Mouse (Mus musculus) intestine, embryonic 15.5 days (tissue): Measurements from ENCODE around the gene Plcl2. TPM values are rescaled to one million over a fixed set of nuclear protein-coding genes. Genes with fewer than 3 reads are reported as not detected.

Source experiments
- ATAC-seq: fragments of 200-750 bp; cut with Nextera tagmentation; 2 replicates; pipeline ENCODE4 v1.8.0; 2017; ENCODE audit warnings: moderate TSS enrichment, moderate library complexity
- H3K27ac ChIP-seq: fragments of 300-500 bp; sonication (generic); 2 replicates; pipeline ENCODE4 v1.5.1; 2015; ENCODE audit warnings: mild to moderate bottlenecking, inconsistent platforms
- H3K27me3 ChIP-seq: fragments of 300-500 bp; sonication (generic); replicated peaks from 2 replicates; pipeline ENCODE4 v1.6.1; 2015; ENCODE audit warnings: inconsistent platforms
- H3K36me3 ChIP-seq: fragments of 300-500 bp; sonication (generic); 2 replicates; pipeline ENCODE4 v1.6.1; 2015; ENCODE audit warnings: inconsistent platforms
- H3K4me1 ChIP-seq: fragments of 300-500 bp; sonication (generic); replicated peaks from 2 replicates; pipeline ENCODE4 v1.6.1; 2015; ENCODE audit warnings: inconsistent platforms
- H3K4me2 ChIP-seq: fragments of 300-500 bp; sonication (generic); replicated peaks from 2 replicates; pipeline ENCODE4 v1.6.1; 2015; ENCODE audit warnings: mild to moderate bottlenecking, inconsistent platforms
- H3K4me3 ChIP-seq: fragments of 300-500 bp; sonication (generic); replicated peaks from 2 replicates; pipeline ENCODE4 v1.5.1; 2015; ENCODE audit warnings: inconsistent platforms
- H3K9ac ChIP-seq: fragments of 300-500 bp; sonication (generic); 2 replicates; pipeline ENCODE4 v1.6.1; 2015; ENCODE audit warnings: inconsistent platforms
- H3K9me3 ChIP-seq: fragments of 300-500 bp; sonication (generic); 2 replicates; pipeline ENCODE4 v1.6.1; 2016; ENCODE audit warnings: inconsistent platforms
- WGBS: fragments of 180-500 bp; shearing (Covaris S2); methylation state at CpG from one replicate; pipeline ENCODE4 v1.1.7; 2015; 5-methylcytosine and 5-hydroxymethylcytosine counted together
- polyA plus RNA-seq: library from polyadenylated mRNA; unstranded; fragments of >200 nt; fragmentation: Nextera tagmentation; extraction: Ambion mirVana; gene quantifications from 2 replicates; pipeline ENCODE4 v1.2.1, GENCODE M21; 2015

The Plcl2 gene
- polyA plus RNA-seq, 1 experiment from 2014 or later = 4.7 TPM

DNA sequence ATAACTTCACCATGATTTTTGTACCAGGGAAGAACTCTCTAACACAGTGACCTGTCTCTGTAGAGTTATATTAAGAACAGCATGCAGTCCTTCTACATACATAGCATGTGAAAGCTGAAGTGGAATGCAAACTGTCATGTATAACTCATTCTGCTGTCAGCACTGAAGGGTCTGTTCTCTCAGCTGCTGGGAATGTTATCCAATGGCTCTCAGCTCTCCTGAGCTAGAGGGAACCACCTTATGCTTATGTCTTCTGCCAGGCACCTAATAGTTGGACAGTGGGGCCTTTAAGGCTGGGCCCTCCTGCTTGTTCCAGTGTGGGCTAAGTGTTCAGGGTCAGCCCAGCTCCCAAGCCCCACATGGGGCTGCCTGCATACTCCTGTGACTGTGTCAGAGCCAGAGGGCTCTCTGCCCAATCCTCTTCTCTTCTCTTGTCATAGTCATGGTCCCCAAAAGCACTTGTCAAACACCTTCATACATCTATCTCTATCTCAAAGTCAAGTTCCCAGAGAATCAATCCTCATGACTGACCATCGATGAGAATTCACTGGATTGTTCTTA is 22.1 kb upstream of the Plcl2 start:
- WGBS = 94% methylated on average over 1 of the region's 1 CpGs
- Histone ChIP-seq H3K36me3 (no peaks in the 10 kb centered on the region), H3K4me3 (no peak overlapping the region), H3K4me1 (no peaks in the 10 kb centered on the region), H3K4me2 (no peak overlapping the region), H3K27me3 (no peaks in the 10 kb centered on the region), H3K9ac (no peak overlapping the region), H3K9me3 (no peaks in the 10 kb centered on the region), H3K27ac (no peak overlapping the region)
- no peak for ATAC-seq

DNA sequence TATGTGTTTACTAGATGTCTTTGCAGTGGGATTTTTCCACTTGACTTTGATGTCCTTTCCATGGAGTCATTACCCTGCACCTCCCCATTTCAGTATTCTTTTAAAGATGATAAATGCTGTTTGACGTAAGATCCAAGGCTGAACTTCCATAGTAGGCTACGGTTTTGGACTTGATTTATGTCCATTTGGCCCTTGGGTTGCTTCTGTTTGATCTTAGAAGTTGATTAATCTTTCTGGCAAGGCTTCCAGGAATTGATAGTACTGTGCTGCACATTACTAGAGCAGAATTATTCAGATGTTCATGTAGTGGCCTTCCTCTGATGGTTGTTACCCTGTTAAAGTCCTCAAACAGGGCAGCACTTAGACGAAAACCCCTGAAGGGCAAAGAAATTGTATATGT is 21.5 kb upstream of the Plcl2 start:
- Histone ChIP-seq H3K9ac (no peak overlapping the region), H3K27me3 (no peaks in the 10 kb centered on the region), H3K4me3 (no peak overlapping the region), H3K4me1 (no peaks in the 10 kb centered on the region), H3K36me3 (no peaks in the 10 kb centered on the region), H3K4me2 (no peak overlapping the region), H3K27ac (no peak overlapping the region), H3K9me3 (no peaks in the 10 kb centered on the region)
- no peak for ATAC-seq
- 73% methylated on average over 3 of the region's 3 CpGs for WGBS

DNA sequence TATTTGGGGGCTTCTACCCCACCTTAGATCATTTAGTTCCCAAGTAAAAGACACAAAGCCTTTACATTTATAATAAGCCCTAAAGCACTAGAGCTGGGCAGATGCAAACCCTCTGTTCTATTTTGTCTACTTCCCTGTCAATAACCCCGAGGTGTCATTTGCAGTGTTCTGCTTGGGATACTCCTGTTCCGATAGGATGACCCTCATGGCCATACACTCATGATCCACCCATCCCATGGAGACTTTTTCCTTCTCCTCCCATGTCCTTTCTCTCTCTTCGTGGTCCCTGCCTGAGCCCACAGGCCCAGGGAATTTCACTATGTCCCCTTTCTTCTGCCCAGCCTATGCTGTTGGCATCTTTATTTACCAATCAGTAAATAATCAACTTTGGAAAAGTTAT is 20.8 kb upstream of the Plcl2 start:
- no peaks in the 10 kb centered on the region for H3K4me1 ChIP-seq
- no peak overlapping the region for H3K4me3 ChIP-seq
- no peak overlapping the region for H3K4me2 ChIP-seq
- no peaks in the 10 kb centered on the region for H3K27me3 ChIP-seq
- H3K9me3 ChIP-seq = no peaks in the 10 kb centered on the region
- no peak overlapping the region for H3K9ac ChIP-seq
- no peaks in the 10 kb centered on the region for H3K36me3 ChIP-seq
- no peak overlapping the region for H3K27ac ChIP-seq
- ATAC-seq = no peak
- WGBS = 82% methylated on average over 3 of the region's 3 CpGs

DNA sequence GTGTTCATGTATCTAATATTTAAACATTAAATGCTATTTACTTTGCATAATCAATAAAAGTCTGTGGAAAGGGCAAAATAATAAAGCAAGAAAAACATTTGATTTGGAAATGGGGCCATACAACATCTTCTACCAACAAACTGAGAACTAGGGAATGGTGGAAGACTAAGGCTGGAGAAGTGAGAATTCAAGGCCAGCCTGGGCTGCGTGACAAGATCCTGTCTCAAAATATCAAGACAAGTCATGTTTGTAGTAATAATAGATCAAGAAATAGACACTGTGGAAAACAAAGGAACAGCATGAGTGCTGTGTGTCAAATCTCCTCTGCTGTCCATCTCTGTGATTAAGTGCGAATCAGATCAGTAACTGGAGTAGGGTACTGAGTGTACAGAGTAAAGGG is 20.3 kb upstream of the Plcl2 start:
- H3K36me3 ChIP-seq = no peaks in the 10 kb centered on the region
- no peak for ATAC-seq
- H3K27ac ChIP-seq = no peak overlapping the region
- no peak overlapping the region for H3K9ac ChIP-seq
- 88% methylated on average over 2 of the region's 2 CpGs for WGBS
- H3K9me3 ChIP-seq = no peaks in the 10 kb centered on the region
- H3K27me3 ChIP-seq = no peaks in the 10 kb centered on the region
- no peaks in the 10 kb centered on the region for H3K4me1 ChIP-seq
- no peak overlapping the region for H3K4me2 ChIP-seq
- no peak overlapping the region for H3K4me3 ChIP-seq

DNA sequence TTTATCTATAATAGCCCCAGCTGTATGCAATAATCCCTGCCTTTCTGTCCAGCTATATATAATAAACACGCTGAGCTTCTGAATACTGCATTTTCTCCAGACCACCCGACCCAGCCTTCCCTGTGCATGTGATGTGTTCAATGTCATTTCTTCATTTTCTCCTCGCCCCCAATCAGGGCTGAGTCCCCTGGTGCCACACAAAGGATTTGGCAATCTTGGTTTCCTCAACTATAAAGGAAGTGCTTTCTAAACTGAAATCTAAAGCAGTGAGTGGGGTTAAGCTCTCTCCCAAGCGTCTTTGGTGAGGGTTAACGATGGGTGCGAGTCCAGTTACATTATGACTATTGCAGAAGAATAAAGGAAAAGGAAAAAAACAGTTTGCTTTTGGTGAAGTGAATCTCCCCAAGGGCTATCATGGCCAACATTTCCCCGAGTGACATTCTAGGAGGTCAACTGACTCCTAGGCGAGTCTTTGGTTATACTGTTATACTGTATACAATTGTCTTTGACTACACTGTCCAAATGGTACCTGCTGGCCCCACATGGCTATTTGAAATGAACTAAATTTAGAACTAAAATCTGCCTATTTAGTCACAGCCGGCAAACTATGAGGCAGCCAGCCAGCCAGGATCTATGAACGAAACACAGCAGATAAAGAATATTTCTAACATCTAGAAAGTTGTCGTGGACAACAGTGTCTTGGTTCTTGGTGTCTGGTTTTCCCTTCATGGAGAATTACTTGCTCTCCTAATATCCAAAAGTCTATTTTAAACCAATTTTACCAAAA is 18.4 kb upstream of the Plcl2 start:
- Histone ChIP-seq H3K4me1 (no peaks in the 10 kb centered on the region), H3K36me3 (no peaks in the 10 kb centered on the region), H3K4me2 (no peak overlapping the region), H3K27me3 (no peaks in the 10 kb centered on the region), H3K4me3 (no peak overlapping the region), H3K9me3 (no peaks in the 10 kb centered on the region), H3K27ac (no peak overlapping the region), H3K9ac (no peak overlapping the region)
- ATAC-seq = no peak
- WGBS = 82% methylated on average over 11 of the region's 11 CpGs

DNA sequence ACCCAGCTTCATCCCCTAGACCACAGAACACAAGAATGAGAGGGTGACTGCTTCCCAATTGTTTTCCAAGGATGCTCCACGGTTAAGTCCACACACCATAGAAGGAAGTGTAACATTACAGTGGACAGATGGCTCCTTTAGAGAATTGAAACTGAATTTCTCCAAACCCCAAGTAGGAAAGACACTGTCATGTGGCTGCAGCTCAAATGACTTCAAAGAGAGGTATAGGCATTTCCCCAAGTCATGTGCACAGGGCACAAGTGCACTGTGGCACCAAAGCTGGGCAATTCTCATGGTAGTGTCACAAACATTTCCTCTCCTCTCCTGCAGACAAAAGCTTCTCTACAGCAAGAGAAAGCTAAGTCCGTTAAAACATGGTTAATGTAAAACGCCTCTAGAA is 17.7 kb upstream of the Plcl2 start:
- no peaks in the 10 kb centered on the region for H3K36me3 ChIP-seq
- no peaks in the 10 kb centered on the region for H3K4me1 ChIP-seq
- no peaks in the 10 kb centered on the region for H3K27me3 ChIP-seq
- no peak overlapping the region for H3K4me3 ChIP-seq
- no peak overlapping the region for H3K27ac ChIP-seq
- H3K9ac ChIP-seq = no peak overlapping the region
- no peak for ATAC-seq
- H3K9me3 ChIP-seq = no peaks in the 10 kb centered on the region
- 87% methylated on average over 3 of the region's 3 CpGs for WGBS
- no peak overlapping the region for H3K4me2 ChIP-seq

DNA sequence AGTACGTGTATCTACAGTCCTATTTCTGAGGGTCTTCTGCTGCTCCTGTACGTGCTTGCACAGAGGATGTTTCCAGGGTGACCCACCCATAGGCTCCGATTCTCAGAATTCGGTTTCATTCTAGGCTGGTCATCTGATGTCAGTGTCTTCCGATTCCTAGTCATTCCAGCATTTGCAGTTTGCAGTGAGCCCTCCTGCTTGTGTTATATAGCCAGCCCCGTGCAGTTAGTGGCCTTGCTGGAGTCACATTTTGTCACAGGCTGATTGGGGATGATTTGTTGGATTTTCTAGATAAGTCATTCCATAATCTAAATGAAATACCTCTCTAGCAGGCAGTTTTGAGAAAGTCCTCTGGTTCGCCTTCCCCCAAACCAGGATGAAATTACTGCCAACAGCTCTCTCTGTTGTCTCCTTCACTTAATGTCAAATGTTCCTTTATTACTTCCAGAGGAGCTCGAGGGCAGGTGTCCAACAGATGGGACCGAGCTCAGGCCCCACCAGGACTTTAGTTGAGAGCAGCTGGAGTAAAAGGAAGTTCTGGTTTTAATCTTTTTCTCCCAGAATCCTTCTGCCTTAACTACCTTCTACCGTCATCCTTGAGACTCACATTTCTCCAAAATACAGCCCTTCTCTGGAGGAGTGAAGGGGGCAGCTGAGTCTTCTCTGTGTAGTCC is 13.8 kb upstream of the Plcl2 start:
- Histone ChIP-seq H3K27me3 (no peaks in the 10 kb centered on the region), H3K4me3 (no peak overlapping the region), H3K4me1 (no peaks in the 10 kb centered on the region), H3K27ac (no peak overlapping the region), H3K4me2 (no peak overlapping the region), H3K9me3 (no peaks in the 10 kb centered on the region), H3K9ac (no peak overlapping the region), H3K36me3 (no peaks in the 10 kb centered on the region)
- no peak for ATAC-seq
- WGBS = 70% methylated on average over 10 of the region's 10 CpGs

DNA sequence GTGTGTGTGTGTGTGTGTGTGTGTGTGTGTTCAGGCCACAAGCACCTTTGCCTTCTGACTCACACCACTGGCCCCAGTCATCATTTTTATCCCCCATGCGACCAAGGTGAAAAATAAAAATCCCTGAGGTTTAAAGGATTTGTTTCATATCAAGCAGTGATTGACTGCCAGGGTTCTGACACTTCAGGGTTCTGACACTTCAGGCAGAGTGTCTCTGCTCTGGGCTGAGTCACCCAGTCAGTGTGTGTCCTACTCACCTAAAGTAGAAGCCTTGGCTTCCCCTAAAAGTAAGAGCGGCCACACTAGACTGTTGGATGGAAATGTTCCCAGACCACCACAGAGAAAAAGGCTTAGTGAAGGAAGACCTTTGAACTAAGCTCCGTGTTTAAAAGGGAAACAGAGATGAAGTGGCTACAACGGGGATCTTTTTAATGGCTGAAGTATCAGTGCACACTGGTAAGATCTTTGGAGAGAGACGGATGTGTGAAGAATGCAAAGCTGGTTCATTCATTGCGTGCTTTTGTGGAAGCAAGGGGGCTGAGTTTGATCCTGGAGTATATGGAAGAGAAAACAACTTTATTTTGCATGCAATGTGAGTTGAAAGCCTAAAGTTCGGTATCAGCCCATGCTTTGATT is 11.0 kb upstream of the Plcl2 start:
- no peak for ATAC-seq
- WGBS = 69% methylated on average over 7 of the region's 7 CpGs
- Histone ChIP-seq H3K4me3 (no peak overlapping the region), H3K4me2 (no peak overlapping the region), H3K27ac (no peak overlapping the region), H3K9ac (no peak overlapping the region), H3K27me3 (no peaks in the 10 kb centered on the region), H3K36me3 (no peaks in the 10 kb centered on the region), H3K4me1 (no peaks in the 10 kb centered on the region), H3K9me3 (no peaks in the 10 kb centered on the region)

DNA sequence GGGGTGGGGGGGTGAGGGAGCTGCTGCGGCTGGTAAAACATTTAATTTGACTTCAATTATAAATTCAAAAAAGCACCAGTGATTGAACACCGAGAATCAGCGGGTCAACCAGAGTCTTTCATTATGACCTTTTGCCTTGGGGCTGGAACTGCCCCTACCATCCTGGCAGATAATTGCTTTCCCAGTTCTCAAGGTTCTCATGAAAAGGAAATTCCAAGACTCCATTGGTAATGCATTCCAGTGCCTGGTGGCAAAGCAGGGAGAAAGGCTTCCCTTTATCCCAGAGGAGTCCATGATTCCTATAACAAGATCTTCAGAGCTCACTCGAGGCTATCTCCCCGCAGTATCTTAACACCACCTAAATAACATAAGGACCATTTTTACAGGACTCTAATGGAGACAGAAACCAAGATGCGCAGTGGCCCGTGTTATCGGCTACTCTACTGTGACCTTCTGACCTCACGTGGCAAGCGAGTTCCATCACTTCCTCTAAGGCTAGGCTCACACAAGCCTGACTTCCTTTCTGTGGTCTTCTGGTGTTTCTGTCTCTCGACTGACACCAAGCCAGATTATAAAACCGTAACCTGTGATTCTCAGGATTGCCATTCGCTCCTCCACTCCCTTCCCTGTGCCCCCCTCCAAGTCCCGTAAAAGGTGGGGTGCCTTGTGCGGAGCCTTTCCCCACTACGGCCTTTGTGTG is 10.0 kb upstream of the Plcl2 start:
- 81% methylated on average over 16 of the region's 16 CpGs for WGBS
- H3K9ac ChIP-seq = no peak overlapping the region
- H3K27me3 ChIP-seq = no peaks in the 10 kb centered on the region
- no peaks in the 10 kb centered on the region for H3K36me3 ChIP-seq
- no peaks in the 10 kb centered on the region for H3K4me1 ChIP-seq
- no peak overlapping the region for H3K4me2 ChIP-seq
- H3K4me3 ChIP-seq = no peak overlapping the region
- no peak for ATAC-seq
- no peaks in the 10 kb centered on the region for H3K9me3 ChIP-seq
- H3K27ac ChIP-seq = no peak overlapping the region

DNA sequence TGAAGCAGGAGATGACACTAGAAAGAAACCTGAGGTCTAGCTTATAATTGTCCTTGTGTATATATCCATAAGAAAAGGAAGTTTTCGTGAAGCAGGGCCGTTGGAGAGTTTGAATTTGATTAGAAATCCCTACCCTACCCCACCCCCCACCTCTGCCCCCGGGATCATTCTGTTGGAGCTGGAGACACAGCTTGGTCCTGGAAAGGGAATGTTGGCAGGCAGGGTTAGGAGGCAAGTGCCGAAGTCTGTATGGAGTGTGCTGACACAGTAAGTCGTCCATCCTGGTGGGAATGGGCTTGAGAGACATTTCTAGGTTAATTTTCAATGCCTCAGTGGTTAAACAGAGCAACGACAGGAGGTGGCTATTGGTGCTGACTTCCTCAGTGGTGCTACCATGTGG is 8.4 kb upstream of the Plcl2 start:
- H3K27ac ChIP-seq = no peak overlapping the region
- H3K9ac ChIP-seq = no peak overlapping the region
- ATAC-seq = no peak
- H3K36me3 ChIP-seq = no peaks in the 10 kb centered on the region
- no peaks in the 10 kb centered on the region for H3K4me1 ChIP-seq
- 76% methylated on average over 6 of the region's 6 CpGs for WGBS
- no peaks in the 10 kb centered on the region for H3K9me3 ChIP-seq
- H3K4me2 ChIP-seq = no peak overlapping the region
- H3K27me3 ChIP-seq = no peaks in the 10 kb centered on the region
- H3K4me3 ChIP-seq = no peak overlapping the region

DNA sequence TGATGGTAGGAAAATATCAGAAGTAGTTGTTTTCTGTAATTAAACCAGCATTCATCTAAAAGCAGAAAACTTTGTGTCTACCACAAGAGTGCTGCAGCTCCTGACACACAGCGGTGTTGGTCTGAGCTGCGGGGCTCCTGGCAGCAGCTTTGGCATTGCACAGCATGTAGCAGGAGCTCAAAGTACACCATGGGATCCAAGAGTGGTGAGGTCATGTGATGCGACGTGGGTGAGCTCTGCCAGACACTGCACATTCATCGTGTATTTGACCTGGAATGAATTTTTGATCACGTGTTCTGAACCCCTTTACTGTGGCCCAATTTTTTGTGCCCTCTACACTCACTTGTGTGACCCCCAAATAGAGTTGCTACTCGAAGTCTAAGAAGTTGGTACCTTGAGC is 6.1 kb upstream of the Plcl2 start:
- no peaks in the 10 kb centered on the region for H3K27me3 ChIP-seq
- no peak overlapping the region for H3K27ac ChIP-seq
- no peaks in the 10 kb centered on the region for H3K9me3 ChIP-seq
- no peak overlapping the region for H3K4me2 ChIP-seq
- no peak overlapping the region for H3K9ac ChIP-seq
- no peaks in the 10 kb centered on the region for H3K36me3 ChIP-seq
- 75% methylated on average over 7 of the region's 7 CpGs for WGBS
- H3K4me3 ChIP-seq = no peak overlapping the region
- H3K4me1 ChIP-seq = no peaks in the 10 kb centered on the region
- no peak; the same call in 1 of the 2 replicates for ATAC-seq
